Mouse (Mus musculus) adrenal gland, postnatal 36 days (tissue): ENCODE data around the gene Cep290. TPM values are rescaled to one million over a fixed set of nuclear protein-coding genes. Genes with fewer than 3 reads are reported as not detected.

Source experiments
- DNase-seq, 2 experiments: peaks; one replicate each; pipeline ENCODE4 v3.0.0; 2021; ENCODE audit warnings: mixed read lengths in 1 of 2
- total RNA-seq, 2 experiments: library from RNA; stranded (reverse); gene quantifications; 2 replicates each; pipeline ENCODE4 v1.2.3; 2021

The Cep290 gene
- total RNA-seq, 2 experiments from 2014 or later: 10.7 to 11.0 TPM

- DNase-seq: no peak
Measured at GRCm38 (mm10) chr10:100590323-100590722, 103.0 kb downstream of the Cep290 start, which contains the start of the genes 4930430F08Rik and 1700017N19Rik. Gene 4930430F08Rik (minus strand): TSS chr10:100590423. Gene 1700017N19Rik (plus strand): TSS chr10:100590484.

DNA sequence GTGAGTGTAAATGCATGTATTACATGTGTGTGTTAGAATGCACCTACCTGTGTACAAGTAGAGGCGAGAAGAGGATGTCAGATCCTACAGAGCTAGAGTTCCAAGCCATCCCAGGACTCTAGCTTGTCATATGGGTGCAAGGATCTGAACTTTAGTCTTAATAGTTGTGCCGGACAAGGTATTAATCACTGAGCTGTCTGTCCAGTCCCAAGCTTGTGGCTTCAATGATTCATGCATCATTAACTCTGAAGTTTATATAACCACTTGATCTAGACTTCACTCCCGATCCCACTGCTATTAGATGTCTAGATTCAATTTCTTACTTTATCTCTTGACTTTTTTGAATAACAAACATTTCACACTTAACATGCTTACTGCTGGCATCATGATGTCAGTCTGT lies 111.0 kb downstream of the Cep290 start:
- DNase-seq: no peak

GRCm38 (mm10) chr10:100603511-100603910 lies 116.2 kb downstream of the Cep290 start:
- DNase-seq: no peak

DNA sequence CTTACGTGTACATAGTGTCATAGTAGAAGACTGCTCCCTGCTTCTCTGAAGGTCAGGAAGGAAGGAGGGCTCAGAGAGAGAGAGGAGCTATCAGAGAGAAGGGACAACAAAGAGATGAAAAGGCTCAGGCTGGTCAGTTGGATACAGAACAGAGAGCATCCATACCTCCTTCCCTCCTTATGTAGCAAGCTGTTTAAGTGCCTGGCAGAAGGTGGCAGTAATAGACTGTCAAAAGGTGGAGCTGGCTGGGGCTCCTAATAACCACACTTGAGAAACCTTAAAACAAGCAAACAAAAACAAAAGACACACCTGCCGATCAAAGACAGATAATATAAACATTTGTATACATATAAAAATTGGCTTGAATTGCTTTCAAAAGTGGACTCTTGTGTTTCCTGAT lies 116.9 kb downstream of the Cep290 start:
- DNase-seq: no peak

GRCm38 (mm10) chr10:100617233-100617903 lies 130.0 kb downstream of the Cep290 start:
- DNase-seq: no peak

DNA sequence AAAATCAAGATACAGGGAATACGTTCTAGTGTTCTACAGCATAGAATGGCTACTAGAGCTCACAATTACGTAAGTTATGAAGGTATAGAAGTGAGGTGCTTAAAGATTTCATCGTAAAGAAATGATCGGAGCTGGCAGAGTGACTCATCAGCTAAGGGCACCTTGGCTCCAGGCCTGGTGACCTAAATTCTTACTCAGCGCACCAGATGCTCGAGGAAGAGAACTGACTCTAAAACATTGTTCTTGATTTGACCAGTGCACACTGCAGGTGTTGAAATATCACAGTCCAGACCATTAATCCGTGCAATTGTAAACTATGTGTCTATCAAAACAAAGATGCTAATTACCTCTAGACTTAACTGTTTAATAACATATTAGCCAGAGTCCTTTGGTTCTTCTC lies 132.1 kb downstream of the Cep290 start:
- peak in 1 of 2 experiments; percentile 8 for DNase-seq

DNA sequence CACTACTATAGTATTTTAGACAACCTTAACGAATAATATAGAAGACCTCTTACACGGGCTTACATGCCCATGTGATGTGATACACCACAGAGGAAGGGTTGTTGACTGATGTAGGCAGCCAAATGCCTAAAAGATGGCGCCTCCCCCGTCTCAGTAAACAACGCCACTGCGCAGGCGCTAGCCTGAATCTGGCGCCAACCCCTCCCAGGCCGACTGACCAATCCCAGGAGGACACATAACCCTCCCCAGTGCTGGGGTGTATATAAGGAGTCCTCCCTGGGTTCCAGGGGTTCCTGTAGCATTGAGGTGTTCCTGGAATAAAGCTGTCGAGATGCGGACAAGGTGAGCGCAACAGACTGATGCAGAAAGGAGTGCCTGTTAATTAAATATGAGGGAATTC lies 132.7 kb downstream of the Cep290 start:
- DNase-seq: no peak

GRCm38 (mm10) chr10:100622494-100622893 lies 135.1 kb downstream of the Cep290 start:
- DNase-seq: no peak

Other genes with a start within 250 kb of the Cep290 start
- not detected for gene Gm4301, start 151.9 kb upstream of the Cep290 start, total RNA-seq
- not detected for gene Gm4302, start 146.7 kb upstream of the Cep290 start, total RNA-seq
- not detected for gene Gm4303, start 141.6 kb upstream of the Cep290 start, total RNA-seq
- not detected for gene Gm4305, start 136.5 kb upstream of the Cep290 start, total RNA-seq
- not detected for gene Gm4307, start 126.2 kb upstream of the Cep290 start, total RNA-seq
- gene Gm4312, start 105.0 kb upstream of the Cep290 start, total RNA-seq: not detected
- gene Tmtc3, start 208 bp upstream of the Cep290 start, total RNA-seq: 10 to 100 TPM; 24.4 to 25.8 TPM
- gene 4930430F08Rik, start 102.9 kb downstream of the Cep290 start, total RNA-seq: 10 to 100 TPM in 1 of 2 experiments, 1 to 10 TPM in 1; 8.8 to 15.4 TPM
- gene 1700017N19Rik, start 102.9 kb downstream of the Cep290 start, total RNA-seq: not detected